9 mouse cellular contexts compared by ENCODE assay signal in genomic region chr11:68622751-68623150, GRCm38 (mm10). TPM values are rescaled to one million over a fixed set of nuclear protein-coding genes. Genes with fewer than 3 reads are reported as not detected.
A peak's percentile ranks its signal among the peaks of the same experiment; 100 is the strongest.
DNase-seq lines count a peak whose midpoint lies in the region; ATAC-seq lines count a peak whose summit lies in the region.
"Had no signal": no experiment of that assay in that cellular context is flagged by ENCODE, and none has a peak within 500 bp of the region (broad histone marks: within the 10 kb centered on the region; RNA-seq: fewer than 3 reads in every experiment).

No protein-coding gene starts in this region.

- no peak overlapping the region for H3K4me2 ChIP-seq in midbrain, embryonic 11.5 days
- H3K4me2 ChIP-seq in midbrain, embryonic 15.5 days: no peak overlapping the region
- peak overlapping the region; percentile 59 for H3K4me2 ChIP-seq in limb, embryonic 13.5 days (replicated peaks)
- H3K4me2 ChIP-seq in stomach, embryonic 16.5 days (ENCODE audit: low read depth, low read length): peak overlapping the region; percentile 41

- peak; percentile 10 for DNase-seq in cerebellum, adult 18-20 months
- DNase-seq in cerebellum, adult 11 months: no peak
- peak; percentile 64 for DNase-seq in midbrain, embryonic 11.5 days (ENCODE audit: low spot score, missing footprints)
- no peak for DNase-seq in urinary bladder, postnatal 4 days (ENCODE audit: low spot score in 2 of 2)
- DNase-seq in urinary bladder, adult 2 months (ENCODE audit: low spot score): no peak

- peaks cover 2% of the 10 kb centered on the region; the same call in 1 of the 2 replicates for H3K4me1 ChIP-seq in midbrain, embryonic 11.5 days (ENCODE audit: control insufficient read depth, insufficient read depth, low read length)
- 0 out of 2 replicates have a peak, but pooled peaks cover 13% of the 10 kb centered on the region for H3K4me1 ChIP-seq in midbrain, embryonic 15.5 days
- H3K4me1 ChIP-seq in limb, embryonic 13.5 days: peaks cover 20% of the 10 kb centered on the region
- H3K4me1 ChIP-seq in stomach, embryonic 16.5 days (ENCODE audit: control insufficient read depth, insufficient read depth, low read length): peaks cover 15% of the 10 kb centered on the region

- no peaks in the 10 kb centered on the region for H3K27me3 ChIP-seq in midbrain, embryonic 11.5 days (ENCODE audit: control insufficient read depth, insufficient read depth, low read length)
- H3K27me3 ChIP-seq in midbrain, embryonic 15.5 days (replicated peaks): no peaks in the 10 kb centered on the region
- no peaks in the 10 kb centered on the region for H3K27me3 ChIP-seq in limb, embryonic 13.5 days
- no peaks in the 10 kb centered on the region for H3K27me3 ChIP-seq in stomach, embryonic 16.5 days (ENCODE audit: control insufficient read depth, insufficient read depth, low read length)
- H3K27me3 ChIP-seq: liver, embryonic 15.5 days had no signal

- no peak overlapping the region for H3K4me3 ChIP-seq in midbrain, embryonic 11.5 days (ENCODE audit: low read depth, low read length)
- no peak overlapping the region for H3K4me3 ChIP-seq in midbrain, embryonic 15.5 days
- no peak overlapping the region; the same call in 1 of the 2 replicates for H3K4me3 ChIP-seq in limb, embryonic 13.5 days
- H3K4me3 ChIP-seq in stomach, embryonic 16.5 days (replicated peaks; ENCODE audit: low read length): 0 out of 2 replicates have a peak overlapping the region, but pooled peaks have one; percentile 18

- no peaks in the 10 kb centered on the region for H3K9me3 ChIP-seq in midbrain, embryonic 11.5 days (ENCODE audit: control insufficient read depth, low read length)
- H3K9me3 ChIP-seq in midbrain, embryonic 15.5 days: no peaks in the 10 kb centered on the region
- no peaks in the 10 kb centered on the region for H3K9me3 ChIP-seq in limb, embryonic 13.5 days
- H3K9me3 ChIP-seq in stomach, embryonic 16.5 days (replicated peaks; ENCODE audit: control insufficient read depth, low read length): no peaks in the 10 kb centered on the region
- H3K9me3 ChIP-seq: liver, embryonic 15.5 days had no signal

- ATAC-seq in midbrain, embryonic 11.5 days (ENCODE audit: low FRiP score): no peak
- ATAC-seq in midbrain, embryonic 15.5 days (replicated peaks): no peak
- no peak for ATAC-seq in limb, embryonic 13.5 days (ENCODE audit: low FRiP score, low read depth)
- no peak for ATAC-seq in stomach, embryonic 16.5 days (ENCODE audit: insufficient read depth, low FRiP score)

- H3K27ac ChIP-seq in midbrain, embryonic 11.5 days (ENCODE audit: low read depth, low read length): no peak overlapping the region
- no peak overlapping the region for H3K27ac ChIP-seq in midbrain, embryonic 15.5 days
- H3K27ac ChIP-seq in limb, embryonic 13.5 days: 0 out of 2 replicates have a peak overlapping the region, but pooled peaks have one; percentile 11
- peak overlapping the region; percentile 83 for H3K27ac ChIP-seq in stomach, embryonic 16.5 days (ENCODE audit: low read length)
- H3K27ac ChIP-seq: liver, embryonic 15.5 days had no signal

- WGBS in midbrain, embryonic 11.5 days: 88% methylated on average over 9 of the region's 9 CpGs
- 78% methylated on average over 9 of the region's 9 CpGs for WGBS in midbrain, embryonic 15.5 days
- WGBS in limb, embryonic 13.5 days: 55% methylated on average over 9 of the region's 9 CpGs
- WGBS in stomach, embryonic 16.5 days: 35% methylated on average over 9 of the region's 9 CpGs

- H3K36me3 ChIP-seq in midbrain, embryonic 11.5 days (ENCODE audit: control insufficient read depth, insufficient read depth, low read length): no peaks in the 10 kb centered on the region
- H3K36me3 ChIP-seq in midbrain, embryonic 15.5 days (replicated peaks): no peaks in the 10 kb centered on the region
- H3K36me3 ChIP-seq in limb, embryonic 13.5 days: no peaks in the 10 kb centered on the region
- no peaks in the 10 kb centered on the region for H3K36me3 ChIP-seq in stomach, embryonic 16.5 days (ENCODE audit: control insufficient read depth, insufficient read depth, low read length)
- H3K36me3 ChIP-seq: liver, embryonic 15.5 days had no signal

- H3K9ac ChIP-seq in midbrain, embryonic 11.5 days (ENCODE audit: low read length): no peak overlapping the region
- no peak overlapping the region for H3K9ac ChIP-seq in midbrain, embryonic 15.5 days
- no peak overlapping the region for H3K9ac ChIP-seq in limb, embryonic 13.5 days
- peak overlapping the region; percentile 32 for H3K9ac ChIP-seq in stomach, embryonic 16.5 days (ENCODE audit: low read length)
- H3K9ac ChIP-seq: liver, embryonic 15.5 days had no signal

RNA-seq across cellular contexts. Expression of gene Ccdc42, which starts 35.9 kb away (rescaled TPM):
- 0.92 and 1.5 TPM in 2 replicates for polyA plus RNA-seq in midbrain, embryonic 11.5 days (2014; fragmentation: Nextera tagmentation; extraction: Ambion mirVana)
- 0.17 and 0.27 TPM in 2 replicates for polyA plus RNA-seq in midbrain, embryonic 15.5 days (2015; fragmentation: Nextera tagmentation; extraction: Ambion mirVana)
- 1.1 and 1.6 TPM in 2 replicates for polyA plus RNA-seq in limb, embryonic 13.5 days (2015; fragmentation: Nextera tagmentation; extraction: Ambion mirVana)
- 0.41 and 0.49 TPM in 2 replicates for polyA plus RNA-seq in stomach, embryonic 16.5 days (2015; fragmentation: Nextera tagmentation; extraction: Ambion mirVana)
- 0.16 and 0.22 TPM in 2 replicates for polyA plus RNA-seq in urinary bladder, adult 2 months (2012; rRNA removed)
- polyA plus RNA-seq: liver, embryonic 15.5 days had no signal

Comparison
In these comparisons a context has a peak if more than half of its experiments do, and no peak if none do; other contexts are left out.
1. DNase-seq: peak in cerebellum, adult 18-20 months (2 of 2) and midbrain, embryonic 11.5 days (single experiment); none in cerebellum, adult 11 months (single experiment), urinary bladder, postnatal 4 days (0 of 2) and urinary bladder, adult 2 months (single experiment).
2. H3K27ac ChIP-seq: peak in limb, embryonic 13.5 days (single experiment) and stomach, embryonic 16.5 days (single experiment); none in midbrain, embryonic 11.5 days (single experiment) and midbrain, embryonic 15.5 days (single experiment).
3. H3K4me2 ChIP-seq: peak in limb, embryonic 13.5 days (single experiment) and stomach, embryonic 16.5 days (single experiment); none in midbrain, embryonic 11.5 days (single experiment) and midbrain, embryonic 15.5 days (single experiment).